Mouse (Mus musculus) heart, embryonic 14.5 days (tissue): ENCODE results near the gene Mlx. TPM values are rescaled to one million over a fixed set of nuclear protein-coding genes. Genes with fewer than 3 reads are reported as not detected.
A peak's percentile ranks its signal among the peaks of the same experiment; 100 is the strongest.

Experiments used
- ATAC-seq: fragments of 200-750 bp; cut with Nextera tagmentation; 2 replicates; pipeline ENCODE4 v1.8.0; 2017; ENCODE audit warnings: low read depth, moderate TSS enrichment; ENCODE audit not compliant: insufficient number of reproducible peaks, insufficient read depth, low FRiP score
- H3K27ac ChIP-seq, 2 experiments: fragments of 200-500 bp in 1 of 2; fragments of 300-500 bp in 1 of 2; sonication (generic) in 1 of 2; replicated peaks in 1 of 2; 2 replicates each; pipeline ENCODE4 v1.5.1; 2012 to 2014; ENCODE audit warnings: low read depth in 2 of 2, low read length in 2 of 2, control low read depth in 1 of 2, mild to moderate bottlenecking in 1 of 2, mixed read lengths in 1 of 2; ENCODE audit not compliant: control insufficient read depth in 1 of 2, insufficient read depth in 1 of 2
- H3K27me3 ChIP-seq: fragments of 300-500 bp; sonication (generic); 2 replicates; pipeline ENCODE4 v1.6.1; 2014; ENCODE audit warnings: mild to moderate bottlenecking, low read length, control low read depth; ENCODE audit not compliant: control insufficient read depth, insufficient read depth
- H3K36me3 ChIP-seq: fragments of 300-500 bp; sonication (generic); 2 replicates; pipeline ENCODE4 v1.6.1; 2014; ENCODE audit warnings: mild to moderate bottlenecking, control low read depth, low read length, mixed read lengths; ENCODE audit not compliant: control insufficient read depth, insufficient read depth
- H3K4me1 ChIP-seq, 2 experiments: fragments of 200-500 bp in 1 of 2; fragments of 300-500 bp in 1 of 2; sonication (generic) in 1 of 2; 2 replicates each; pipeline ENCODE4 v1.6.1; 2012 to 2014; ENCODE audit warnings: low read length in 2 of 2, control low read depth in 1 of 2, mixed read lengths in 1 of 2; ENCODE audit not compliant: control insufficient read depth in 2 of 2, insufficient read depth in 2 of 2
- H3K4me2 ChIP-seq: fragments of 300-500 bp; sonication (generic); 2 replicates; pipeline ENCODE4 v1.6.1; 2014; ENCODE audit warnings: mild to moderate bottlenecking, low read length
- H3K4me3 ChIP-seq, 2 experiments: fragments of 200-500 bp in 1 of 2; fragments of 300-500 bp in 1 of 2; sonication (generic) in 1 of 2; 2 replicates each; pipeline ENCODE4 v1.5.1; 2012 to 2014; ENCODE audit warnings: low read length in 2 of 2, mild to moderate bottlenecking in 2 of 2, control low read depth in 1 of 2, low read depth in 1 of 2, moderate library complexity in 1 of 2; ENCODE audit not compliant: control insufficient read depth in 1 of 2, insufficient read depth in 1 of 2
- H3K9ac ChIP-seq: fragments of 300-500 bp; sonication (generic); 2 replicates; pipeline ENCODE4 v1.6.1; 2014; ENCODE audit warnings: mild to moderate bottlenecking, low read length
- H3K9me3 ChIP-seq: fragments of 300-500 bp; sonication (generic); 2 replicates; pipeline ENCODE4 v1.6.1; 2016; ENCODE audit warnings: low read length, control low read depth; ENCODE audit not compliant: control insufficient read depth
- WGBS: fragments of 180-500 bp; shearing (Covaris S2); extraction: QIAGEN DNeasy Blood & Tissue Kit; methylation state at CpG from one replicate; pipeline ENCODE4 v1.1.7; 2014; 5-methylcytosine and 5-hydroxymethylcytosine counted together
- polyA plus RNA-seq: library from polyadenylated mRNA; unstranded; fragments of >200 nt; fragmentation: Nextera tagmentation; extraction: Ambion mirVana; gene quantifications from 2 replicates; pipeline ENCODE4 v1.2.1, GENCODE M21; 2014

Gene Mlx
- polyA plus RNA-seq, 1 experiment from 2014 or later = 32.4 TPM

- ATAC-seq = no peak
- Histone ChIP-seq H3K9me3 (no peaks in the 10 kb centered on the region), H3K27me3 (no peaks in the 10 kb centered on the region), H3K4me1 (peaks cover 56 to 67% of the 10 kb centered on the region in 2 experiments), H3K27ac (peak overlapping the region; percentile 91 to 99), H3K4me2 (no peak overlapping the region), H3K36me3 (peaks cover 12% of the 10 kb centered on the region; the same call in 1 of the 2 replicates), H3K9ac (no peak overlapping the region), H3K4me3 (no peak overlapping the region)
- 78% methylated on average over 9 of the region's 9 CpGs for WGBS
Observed at GRCm38 (mm10) chr11:101065002-101065401, 22.1 kb upstream of the Mlx start.

DNA sequence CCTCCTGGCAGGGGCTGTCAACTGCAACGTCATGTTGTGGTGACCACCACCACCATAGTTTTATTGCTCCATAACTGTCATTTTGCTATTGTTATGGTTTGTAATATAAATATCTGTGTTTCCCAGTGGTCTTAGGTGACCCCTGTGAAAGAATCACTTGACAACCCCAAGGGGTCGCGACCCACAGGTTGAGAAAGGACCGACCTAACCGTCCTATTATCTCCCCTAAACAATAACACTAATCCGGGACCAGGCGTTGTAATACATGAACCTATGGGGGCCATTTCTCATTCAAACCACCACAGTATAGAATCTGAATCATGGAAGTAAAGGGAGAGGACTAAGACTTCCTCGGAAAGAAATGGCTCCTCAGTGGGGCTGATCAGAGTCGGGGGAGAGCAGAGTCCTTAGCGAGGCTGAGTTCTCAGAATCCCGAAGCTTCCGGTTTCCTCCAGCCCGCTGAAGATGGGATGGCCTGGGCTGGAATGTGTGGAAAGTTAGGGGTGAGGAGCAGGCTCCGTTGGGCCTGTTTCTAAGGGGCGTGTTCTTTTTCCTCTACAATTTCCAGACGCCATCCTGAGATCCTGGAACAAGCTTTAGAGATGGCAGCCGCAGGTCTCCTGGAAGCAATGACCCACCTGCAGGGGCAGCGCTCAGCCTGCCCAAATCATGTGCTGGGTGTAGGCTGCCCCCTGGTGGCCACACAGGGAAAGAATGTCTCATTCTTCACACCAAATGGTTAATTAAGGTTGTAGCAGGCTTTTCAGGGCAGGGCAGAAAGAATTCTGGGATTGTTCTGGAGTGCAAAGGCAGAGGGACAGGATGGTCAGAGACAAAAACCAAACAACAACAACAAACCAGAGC is 20.3 kb upstream of the Mlx start:
- H3K4me3 ChIP-seq = peak overlapping the region; percentile 28 to 40
- peak overlapping the region; percentile 61 for H3K4me2 ChIP-seq
- H3K27ac ChIP-seq = peak overlapping the region; percentile 17 to 34; a peak in 1 of 4 replicates
- H3K9me3 ChIP-seq = no peaks in the 10 kb centered on the region
- H3K27me3 ChIP-seq = no peaks in the 10 kb centered on the region
- ATAC-seq = no peak
- peak overlapping the region; percentile 31; the same call in 1 of the 2 replicates for H3K9ac ChIP-seq
- H3K36me3 ChIP-seq = peaks cover 8% of the 10 kb centered on the region; the same call in 1 of the 2 replicates
- 18% methylated on average over 18 of the region's 18 CpGs for WGBS
- H3K4me1 ChIP-seq = peaks cover 42 to 55% of the 10 kb centered on the region in 2 experiments

DNA sequence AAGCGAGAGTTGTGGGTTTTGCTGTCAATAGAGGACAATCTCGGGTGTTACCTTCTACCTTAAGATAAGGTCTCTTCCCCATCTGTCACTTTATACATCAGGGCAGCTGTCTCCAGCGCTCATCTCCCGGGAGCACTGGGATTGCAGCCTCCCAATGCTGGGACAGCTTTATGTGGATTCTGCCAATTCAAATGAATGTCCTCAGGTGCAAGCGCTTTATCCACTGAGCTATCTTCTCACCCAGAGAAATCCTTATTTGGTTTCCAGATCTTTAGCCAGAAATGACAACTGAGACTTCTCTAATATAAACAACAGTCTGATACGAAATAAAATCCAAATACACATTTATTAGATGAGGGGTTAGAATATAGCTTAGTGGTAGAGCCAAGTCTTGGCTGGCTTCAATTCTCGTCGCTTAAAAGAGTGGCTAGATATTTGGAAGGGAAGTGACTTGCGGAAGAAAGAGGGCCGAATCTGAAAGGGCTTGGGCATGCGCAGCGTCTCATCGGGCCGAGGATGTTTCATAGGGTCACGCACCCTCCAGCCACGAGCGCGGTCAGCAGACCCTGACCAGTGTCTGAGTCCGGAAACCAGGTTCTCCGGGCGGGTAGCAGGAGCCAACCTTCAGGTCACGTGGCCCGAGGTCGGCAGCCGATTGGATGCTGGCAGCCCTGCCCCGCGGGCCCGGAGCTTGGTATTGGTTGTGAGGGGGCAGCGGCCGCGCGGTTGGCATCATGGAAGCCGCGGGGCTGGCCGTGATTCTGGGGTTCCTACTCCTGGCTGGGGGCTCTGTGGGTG is 17.5 kb upstream of the Mlx start, which contains the start of gene Naglu:
Naglu (plus strand) TSS at position 622 of the 798 bp plus-strand sequence.
- ATAC-seq = peak; percentile 82

GRCm38 (mm10) chr11:101070189-101070527 is 16.9 kb upstream of the Mlx start:
- peak overlapping the region; percentile 69 to 85 for H3K4me3 ChIP-seq
- WGBS = under 1% methylated on average over 34 of the region's 36 CpGs
- no peaks in the 10 kb centered on the region for H3K9me3 ChIP-seq
- H3K36me3 ChIP-seq = no peaks in the 10 kb centered on the region
- H3K27ac ChIP-seq = 0 out of 4 replicates have a peak overlapping the region, but pooled peaks of 1 of the 2 experiments have one; percentile 11
- peak overlapping the region; percentile 99 for H3K4me2 ChIP-seq
- H3K27me3 ChIP-seq = no peaks in the 10 kb centered on the region
- peaks cover 11 to 21% of the 10 kb centered on the region in 2 experiments for H3K4me1 ChIP-seq
- ATAC-seq = peak; percentile 54
- H3K9ac ChIP-seq = peak overlapping the region; percentile 84

More for the DNA sequence above, 17.5 kb upstream of the Mlx start, which contains the start of gene Naglu:
- Histone ChIP-seq H3K27ac (peak within 1 kb of the TSS in 1 of 2 experiments; percentile 11; a peak in 1 of 4 replicates), H3K4me2 (peak within 1 kb of the TSS; percentile 99), H3K4me3 (peak within 1 kb of the TSS; percentile 69 to 85), H3K9me3 (no peaks in the 10 kb centered on the region), H3K4me1 (peaks cover 15 to 26% of the 10 kb centered on the region in 2 experiments), H3K9ac (peak within 1 kb of the TSS; percentile 84), H3K36me3 (no peaks in the 10 kb centered on the region), H3K27me3 (no peaks in the 10 kb centered on the region)
- 4% methylated on average over 35 of the region's 35 CpGs for whole genome bisulfite sequencing

DNA sequence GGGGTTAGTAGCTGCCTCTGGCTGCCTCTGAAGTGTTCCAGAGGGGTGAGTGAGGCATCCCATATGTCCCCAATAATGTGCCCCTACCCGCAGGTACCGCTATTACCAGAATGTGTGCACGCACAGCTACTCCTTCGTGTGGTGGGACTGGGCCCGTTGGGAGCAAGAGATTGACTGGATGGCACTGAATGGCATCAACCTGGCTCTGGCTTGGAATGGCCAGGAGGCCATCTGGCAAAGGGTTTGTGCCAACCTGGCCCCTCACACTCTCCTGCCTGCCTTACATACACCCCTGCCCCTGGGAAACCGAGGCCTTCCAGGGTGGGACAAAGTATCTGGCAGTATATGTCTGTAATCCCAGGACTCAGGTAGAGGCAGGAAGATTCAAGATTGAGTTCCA is 16.1 kb upstream of the Mlx start:
- Histone ChIP-seq H3K27me3 (no peaks in the 10 kb centered on the region), H3K9me3 (no peaks in the 10 kb centered on the region), H3K9ac (peak overlapping the region; percentile 84; the same call in 1 of the 2 replicates), H3K27ac (no peak overlapping the region), H3K4me2 (peak overlapping the region; percentile 99; the same call in 1 of the 2 replicates), H3K36me3 (no peaks in the 10 kb centered on the region), H3K4me1 (peaks cover 10 to 15% of the 10 kb centered on the region in 2 experiments; a peak in 3 of 4 replicates), H3K4me3 (peak overlapping the region in 1 of 2 experiments; percentile 85; a peak in 1 of 4 replicates)
- 65% methylated on average over 6 of the region's 6 CpGs for WGBS
- no peak for ATAC-seq

DNA sequence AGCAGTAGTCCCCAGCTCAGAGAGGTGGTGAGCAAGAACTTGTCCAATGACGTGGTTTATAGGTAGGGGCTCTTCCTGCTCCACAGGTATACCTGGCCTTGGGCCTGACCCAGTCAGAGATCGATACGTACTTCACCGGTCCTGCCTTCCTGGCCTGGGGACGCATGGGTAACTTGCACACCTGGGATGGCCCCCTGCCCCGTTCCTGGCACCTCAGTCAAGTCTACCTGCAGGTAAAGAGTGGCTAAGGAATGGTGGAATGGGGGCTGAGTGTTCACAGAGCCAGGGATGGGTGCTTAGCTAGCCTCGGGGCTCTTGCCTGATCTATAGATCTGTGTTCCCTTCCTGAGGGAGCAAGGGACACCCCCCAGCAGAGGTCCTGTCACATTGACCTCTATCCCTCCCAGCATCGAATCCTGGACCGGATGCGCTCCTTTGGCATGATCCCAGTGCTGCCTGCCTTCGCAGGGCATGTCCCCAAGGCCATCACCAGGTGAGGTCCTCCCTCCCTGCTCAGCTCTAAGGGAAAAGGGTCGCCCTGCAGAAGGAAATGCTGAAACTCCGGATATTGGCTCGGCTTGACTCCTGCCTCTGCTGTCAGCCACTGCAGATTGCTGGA is 15.2 kb upstream of the Mlx start:
- Histone ChIP-seq H3K27ac (no peak overlapping the region), H3K4me2 (no peak overlapping the region), H3K4me1 (peaks cover 2 to 5% of the 10 kb centered on the region in 2 experiments; a peak in 2 of 4 replicates), H3K36me3 (0 out of 2 replicates have a peak, but pooled peaks cover 3% of the 10 kb centered on the region), H3K4me3 (no peak overlapping the region), H3K9me3 (no peaks in the 10 kb centered on the region), H3K9ac (no peak overlapping the region), H3K27me3 (peaks cover 3% of the 10 kb centered on the region; the same call in 1 of the 2 replicates)
- WGBS = 62% methylated on average over 14 of the region's 14 CpGs
- no peak for ATAC-seq

DNA sequence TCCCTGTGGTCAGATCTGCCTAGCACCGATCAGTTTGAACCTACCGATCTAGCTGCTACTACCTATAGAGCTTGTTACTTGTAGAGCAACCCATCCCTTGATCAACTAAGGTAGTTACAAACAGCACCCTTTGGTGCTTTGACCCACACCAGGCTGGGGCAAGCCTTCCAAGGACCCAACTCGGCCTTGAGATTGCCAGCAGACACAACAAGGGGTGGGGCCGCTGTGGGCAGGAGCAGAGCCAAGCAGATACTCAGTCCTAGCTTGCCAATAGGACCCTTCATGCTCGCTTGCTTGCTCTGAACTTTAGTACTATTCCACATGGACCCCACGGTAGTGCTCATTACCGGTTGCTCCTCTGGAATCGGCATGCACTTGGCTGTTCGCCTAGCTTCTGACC is 9.0 kb upstream of the Mlx start, which contains the start of gene Hsd17b1:
Hsd17b1 (plus strand) TSS at position 291 of the 400 bp plus-strand sequence.
- Histone ChIP-seq H3K4me2 (no peak within 1 kb of the TSS), H3K27ac (no peak within 1 kb of the TSS), H3K9ac (no peak within 1 kb of the TSS), H3K4me1 (peaks cover 6 to 11% of the 10 kb centered on the region in 2 experiments), H3K27me3 (peaks cover 46% of the 10 kb centered on the region), H3K36me3 (0 out of 2 replicates have a peak, but pooled peaks cover 3% of the 10 kb centered on the region), H3K4me3 (no peak within 1 kb of the TSS), H3K9me3 (no peaks in the 10 kb centered on the region)
- no peak for ATAC-seq
- 68% methylated on average over 9 of the region's 9 CpGs for WGBS
